Mouse (Mus musculus): ENCODE results near the gene Smim1. TPM values are rescaled to one million over a fixed set of nuclear protein-coding genes. Genes with fewer than 3 reads are reported as not detected.

Smim1 gene
- total RNA-seq (2023) = 10 to 100 TPM; 10.8 to 11.7 TPM

DNA sequence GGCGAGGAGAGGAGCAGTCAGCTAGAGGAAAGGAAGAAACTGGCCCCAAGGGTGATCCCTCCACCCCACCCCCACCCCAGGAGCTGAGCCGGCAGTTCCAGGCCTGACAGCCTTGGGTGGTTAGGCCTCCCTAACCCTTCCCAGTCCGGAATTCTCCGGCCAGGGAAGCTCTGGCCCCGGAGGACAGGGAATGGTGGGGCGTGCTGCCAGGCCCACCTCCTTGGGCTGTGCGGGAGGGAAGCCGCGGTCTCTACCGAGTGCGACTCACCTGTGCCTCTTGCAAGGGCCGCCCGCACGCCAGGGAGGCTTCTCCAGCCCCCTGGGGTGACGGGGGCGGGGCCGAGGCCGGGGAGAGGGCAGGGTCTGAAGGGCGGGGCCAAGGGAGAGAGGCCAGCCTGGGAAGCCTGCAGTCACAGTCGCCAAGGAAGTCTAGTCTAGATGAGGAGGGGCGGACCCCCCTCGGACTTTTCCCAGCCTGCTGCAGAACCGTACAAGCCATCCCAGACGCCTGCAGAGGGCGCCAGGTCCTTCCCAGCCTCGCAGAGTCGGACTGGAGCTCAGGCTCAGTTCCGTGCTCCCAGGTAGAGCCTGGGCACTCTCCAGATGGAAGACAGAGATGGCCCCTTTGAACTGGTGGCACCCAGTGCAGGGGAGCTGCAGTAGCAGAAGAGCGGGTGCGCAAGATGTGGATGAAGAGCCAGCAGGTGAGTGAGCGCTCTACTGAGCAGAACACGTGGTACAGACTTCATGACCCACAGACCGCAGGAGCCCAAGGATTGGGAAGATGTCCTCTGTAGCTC is at the start of gene Smim1:
Smim1 (minus strand) TSS at position 590 of the 800 bp plus-strand sequence.

GRCm38 (mm10) chr4:154042577-154042976 is 16.5 kb upstream of the Smim1 start, which contains the start of gene Ccdc27:
Gene Ccdc27 (minus strand): TSS chr4:154042677.

GRCm38 (mm10) chr4:154011646-154012089 is 14.4 kb downstream of the Smim1 start, which contains the start of gene Lrrc47:
Gene Lrrc47 (plus strand): TSS chr4:154011731.

DNA sequence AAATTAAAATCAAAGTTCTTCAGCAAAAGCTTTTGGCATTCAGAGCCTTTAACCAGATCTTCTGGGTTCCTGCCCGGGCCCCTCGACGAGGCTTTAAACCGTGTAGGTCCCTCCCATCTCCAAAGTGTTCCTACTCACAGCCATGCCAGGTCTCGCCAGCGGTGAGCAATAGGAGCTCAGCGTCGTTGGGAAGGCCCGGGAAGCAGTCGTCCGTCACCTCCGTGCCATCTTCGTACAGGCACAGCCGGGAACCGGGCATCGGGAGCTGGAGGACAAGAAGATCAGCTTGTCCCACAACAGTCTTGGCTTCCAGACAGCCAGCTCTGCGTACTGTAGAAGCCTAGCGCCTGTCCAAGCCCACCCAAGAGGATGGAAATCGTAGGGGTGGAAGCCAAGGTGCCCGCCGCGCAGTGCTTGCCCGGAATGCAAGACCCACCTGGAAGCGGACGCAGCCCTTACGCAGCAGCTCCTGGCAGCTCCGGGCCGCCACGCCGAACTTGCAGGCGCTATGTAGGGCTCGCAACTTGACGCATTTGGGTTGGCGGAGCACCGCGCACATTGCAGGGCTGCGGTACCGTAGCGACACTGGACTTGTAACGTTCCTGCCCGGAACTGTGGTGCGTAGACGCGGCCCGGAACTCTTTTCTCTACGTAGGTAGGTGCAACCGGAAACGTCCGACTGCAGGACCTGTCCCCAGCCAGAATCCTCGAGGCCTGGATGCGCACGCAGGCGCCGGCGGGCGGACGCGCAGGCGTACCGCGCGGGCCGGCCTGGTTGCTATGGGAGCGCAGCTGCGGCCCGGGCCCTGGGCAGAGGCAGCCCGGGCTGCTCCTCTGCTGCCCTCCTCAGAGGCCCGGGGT is 51.4 kb downstream of the Smim1 start, which contains the start of the genes Dffb and Cep104:
Dffb (minus strand) TSS at position 696 of the 861 bp plus-strand sequence.
Cep104 (plus strand) TSS at position 764 of the 861 bp plus-strand sequence.

Other genes starting within 250 kb of the Smim1 start
- gene A430005L14Rik, start 69.0 kb downstream of the Smim1 start, total RNA-seq (2023) = 10 to 100 TPM; 12.7 to 21.4 TPM
- 10 to 100 TPM in 1 of 2 experiments, 1 to 10 TPM in 1; 10.0 to 13.1 TPM for gene Dffb, start 51.1 kb downstream of the Smim1 start, total RNA-seq (2023)
- gene Cep104, start 51.0 kb downstream of the Smim1 start, total RNA-seq (2023) = 1 to 10 TPM; 6.6 to 6.8 TPM
- gene Lrrc47, start 14.5 kb downstream of the Smim1 start, total RNA-seq (2023) = 10 to 100 TPM; 27.2 to 30.5 TPM
- not detected for gene Ccdc27, start 16.4 kb upstream of the Smim1 start, total RNA-seq (2023)
- not detected for gene Trp73, start 114.0 kb upstream of the Smim1 start, total RNA-seq (2023)
- gene Wrap73, start 116.1 kb upstream of the Smim1 start, total RNA-seq (2023) = 10 to 100 TPM; 10.1 to 10.3 TPM
- 100 to 1,000 TPM; 135 to 139 TPM for gene Tprgl, start 134.4 kb upstream of the Smim1 start, total RNA-seq (2023)
- gene Megf6, start 144.5 kb upstream of the Smim1 start, total RNA-seq (2023) = under 1 TPM in 1 of 2 experiments, not detected in 1; 0.11 TPM